Mouse (Mus musculus) midbrain, embryonic 14.5 days (tissue): ENCODE data around the gene Tnxb. TPM values are rescaled to one million over a fixed set of nuclear protein-coding genes. Genes with fewer than 3 reads are reported as not detected.

Experiments used
- ATAC-seq: fragments of 200-750 bp; cut with Nextera tagmentation; 2 replicates; pipeline ENCODE4 v1.8.0; 2017; ENCODE audit warnings: moderate number of reproducible peaks, moderate library complexity; ENCODE audit not compliant: low FRiP score, low TSS enrichment
- DNase-seq: peaks from one replicate; pipeline ENCODE4 v3.0.0-alpha.2; 2015
- H3K27ac ChIP-seq: fragments of 300-500 bp; sonication (generic); replicated peaks from 2 replicates; pipeline ENCODE4 v1.5.1; 2014; ENCODE audit warnings: mild to moderate bottlenecking, low read depth, low read length, moderate library complexity
- H3K27me3 ChIP-seq: fragments of 300-500 bp; sonication (generic); 2 replicates; pipeline ENCODE4 v1.6.1; 2014; ENCODE audit warnings: low read length, control low read depth, mixed read lengths; ENCODE audit not compliant: control insufficient read depth, insufficient read depth
- H3K36me3 ChIP-seq: fragments of 300-500 bp; sonication (generic); 2 replicates; pipeline ENCODE4 v1.6.1; 2014; ENCODE audit warnings: low read length, control low read depth; ENCODE audit not compliant: control insufficient read depth, insufficient read depth
- H3K4me1 ChIP-seq: fragments of 300-500 bp; sonication (generic); 2 replicates; pipeline ENCODE4 v1.6.1; 2014; ENCODE audit warnings: mild to moderate bottlenecking, antibody characterized with exemption, low read length, control low read depth; ENCODE audit not compliant: control insufficient read depth, insufficient read depth
- H3K4me2 ChIP-seq: fragments of 300-500 bp; sonication (generic); 2 replicates; pipeline ENCODE4 v1.6.1; 2014; ENCODE audit warnings: mild to moderate bottlenecking, low read length, moderate library complexity
- H3K4me3 ChIP-seq: fragments of 300-500 bp; sonication (generic); replicated peaks from 2 replicates; pipeline ENCODE4 v1.5.1; 2014; ENCODE audit warnings: low read depth, low read length
- H3K9ac ChIP-seq: fragments of 300-500 bp; sonication (generic); replicated peaks from 2 replicates; pipeline ENCODE4 v1.6.1; 2014; ENCODE audit warnings: mild to moderate bottlenecking, low read length, moderate library complexity
- H3K9me3 ChIP-seq: fragments of 300-500 bp; sonication (generic); 2 replicates; pipeline ENCODE4 v1.6.1; 2016; ENCODE audit warnings: low read length, control low read depth, mixed read lengths; ENCODE audit not compliant: control insufficient read depth
- WGBS: fragments of 180-500 bp; shearing (Covaris S2); extraction: QIAGEN DNeasy Blood & Tissue Kit; methylation state at CpG from one replicate; pipeline ENCODE4 v1.1.7; 2014; 5-methylcytosine and 5-hydroxymethylcytosine counted together
- polyA plus RNA-seq: library from polyadenylated mRNA; unstranded; fragments of >200 nt; fragmentation: Nextera tagmentation; extraction: Ambion mirVana; gene quantifications from 2 replicates; pipeline ENCODE4 v1.2.1, GENCODE M21; 2014

Tnxb gene
- polyA plus RNA-seq, 1 experiment from 2014 or later = 0.24 TPM

- H3K36me3 ChIP-seq = 0 out of 2 replicates have a peak, but pooled peaks cover 4% of the 10 kb centered on the region
- peaks cover 8% of the 10 kb centered on the region for H3K27me3 ChIP-seq
- H3K4me3 ChIP-seq = no peak overlapping the region
- no peak for DNase-seq
- H3K27ac ChIP-seq = no peak overlapping the region
- no peak for ATAC-seq
- no peak overlapping the region for H3K4me2 ChIP-seq
- no peaks in the 10 kb centered on the region for H3K4me1 ChIP-seq
- no peaks in the 10 kb centered on the region for H3K9me3 ChIP-seq
- no peak overlapping the region for H3K9ac ChIP-seq
- WGBS = 37% methylated on average over 11 of the region's 11 CpGs
Observed at GRCm38 (mm10) chr17:34660259-34660820, 10.0 kb upstream of the Tnxb start.

DNA sequence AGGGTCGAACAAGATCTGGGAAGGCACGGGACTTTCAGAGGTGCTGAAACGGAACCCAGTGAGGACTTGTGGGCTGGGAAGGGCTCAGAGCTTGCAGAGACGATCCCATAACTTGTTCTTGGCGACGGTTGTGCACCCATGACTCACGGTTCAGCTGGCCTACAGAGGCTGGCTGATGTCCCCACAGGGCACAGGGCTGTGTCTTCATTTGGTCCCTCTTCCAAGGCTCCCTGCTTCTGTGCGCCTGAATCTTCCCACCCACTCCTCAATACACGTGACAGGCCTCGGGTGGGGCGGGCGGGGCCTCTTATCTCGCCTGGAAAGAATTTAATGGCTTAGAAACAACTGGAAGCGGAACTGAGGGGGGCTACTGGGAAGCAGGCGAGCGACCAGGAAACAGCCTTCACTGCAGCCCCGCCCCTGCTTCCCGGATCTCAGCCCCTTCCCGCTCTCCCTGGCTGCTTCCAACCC, 9.2 kb upstream of the Tnxb start:
- 14% methylated on average over 19 of the region's 19 CpGs for WGBS

GRCm38 (mm10) chr17:34662468-34662867, 7.9 kb upstream of the Tnxb start:
- Histone ChIP-seq H3K9ac (no peak overlapping the region), H3K4me1 (no peaks in the 10 kb centered on the region), H3K36me3 (no peaks in the 10 kb centered on the region), H3K4me3 (no peak overlapping the region), H3K27me3 (peaks cover 8% of the 10 kb centered on the region), H3K27ac (no peak overlapping the region), H3K4me2 (no peak overlapping the region), H3K9me3 (no peaks in the 10 kb centered on the region)
- no peak for ATAC-seq
- 93% methylated on average over 1 of the region's 1 CpGs for WGBS
- DNase-seq = no peak

More for the DNA sequence above, 9.2 kb upstream of the Tnxb start:
- no peaks in the 10 kb centered on the region for H3K36me3 ChIP-seq
- no peak overlapping the region for H3K4me3 ChIP-seq
- H3K4me2 ChIP-seq = peak overlapping the region; percentile 22
- no peak for ATAC-seq
- H3K27ac ChIP-seq = no peak overlapping the region
- DNase-seq = no peak
- no peaks in the 10 kb centered on the region for H3K9me3 ChIP-seq
- H3K4me1 ChIP-seq = no peaks in the 10 kb centered on the region
- H3K9ac ChIP-seq = no peak overlapping the region
- H3K27me3 ChIP-seq = peaks cover 8% of the 10 kb centered on the region

- no peaks in the 10 kb centered on the region for H3K9me3 ChIP-seq
- H3K4me3 ChIP-seq = no peak overlapping the region
- ATAC-seq (no peak), DNase-seq (no peak)
- H3K27me3 ChIP-seq = peaks cover 8% of the 10 kb centered on the region
- H3K4me1 ChIP-seq = no peaks in the 10 kb centered on the region
- no peak overlapping the region for H3K27ac ChIP-seq
- WGBS = 85% methylated on average over 8 of the region's 8 CpGs
- H3K9ac ChIP-seq = no peak overlapping the region
- H3K36me3 ChIP-seq = no peaks in the 10 kb centered on the region
- no peak overlapping the region for H3K4me2 ChIP-seq
Observed at GRCm38 (mm10) chr17:34662978-34663377, 7.4 kb upstream of the Tnxb start.

DNA sequence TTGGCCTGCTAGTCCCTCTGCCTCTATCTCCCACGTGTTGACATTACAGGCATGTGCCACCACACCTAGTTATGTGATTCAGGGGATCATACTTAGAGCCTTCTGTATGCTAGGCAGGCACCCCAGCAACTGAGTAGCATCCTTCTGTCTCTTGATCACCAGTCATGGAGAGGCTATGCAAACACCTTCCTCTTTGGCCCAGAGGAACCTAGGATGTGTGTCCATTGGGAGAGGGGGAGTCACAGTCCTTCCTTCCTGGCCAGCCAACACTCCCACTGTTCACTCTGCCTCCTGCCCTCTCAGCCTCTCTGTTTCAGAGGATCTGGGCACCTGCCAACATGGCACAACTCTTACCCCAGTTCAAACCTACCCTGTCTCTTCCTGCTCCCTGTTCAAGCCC, 6.8 kb upstream of the Tnxb start:
- H3K36me3 ChIP-seq = no peaks in the 10 kb centered on the region
- no peak overlapping the region for H3K9ac ChIP-seq
- no peak overlapping the region for H3K27ac ChIP-seq
- H3K4me2 ChIP-seq = no peak overlapping the region
- no peaks in the 10 kb centered on the region for H3K4me1 ChIP-seq
- no peak overlapping the region for H3K4me3 ChIP-seq
- H3K9me3 ChIP-seq = no peaks in the 10 kb centered on the region
- peaks cover 8% of the 10 kb centered on the region for H3K27me3 ChIP-seq
- DNase-seq (no peak), ATAC-seq (no peak)
- WGBS = 56% methylated on average over 1 of the region's 1 CpGs

GRCm38 (mm10) chr17:34664472-34664871, 5.9 kb upstream of the Tnxb start:
- DNase-seq (no peak), ATAC-seq (no peak)
- Histone ChIP-seq H3K27me3 (peaks cover 8% of the 10 kb centered on the region), H3K27ac (no peak overlapping the region), H3K4me3 (no peak overlapping the region), H3K36me3 (no peaks in the 10 kb centered on the region), H3K9ac (no peak overlapping the region), H3K9me3 (no peaks in the 10 kb centered on the region), H3K4me2 (no peak overlapping the region), H3K4me1 (no peaks in the 10 kb centered on the region)
- WGBS = 78% methylated on average over 7 of the region's 7 CpGs

DNA sequence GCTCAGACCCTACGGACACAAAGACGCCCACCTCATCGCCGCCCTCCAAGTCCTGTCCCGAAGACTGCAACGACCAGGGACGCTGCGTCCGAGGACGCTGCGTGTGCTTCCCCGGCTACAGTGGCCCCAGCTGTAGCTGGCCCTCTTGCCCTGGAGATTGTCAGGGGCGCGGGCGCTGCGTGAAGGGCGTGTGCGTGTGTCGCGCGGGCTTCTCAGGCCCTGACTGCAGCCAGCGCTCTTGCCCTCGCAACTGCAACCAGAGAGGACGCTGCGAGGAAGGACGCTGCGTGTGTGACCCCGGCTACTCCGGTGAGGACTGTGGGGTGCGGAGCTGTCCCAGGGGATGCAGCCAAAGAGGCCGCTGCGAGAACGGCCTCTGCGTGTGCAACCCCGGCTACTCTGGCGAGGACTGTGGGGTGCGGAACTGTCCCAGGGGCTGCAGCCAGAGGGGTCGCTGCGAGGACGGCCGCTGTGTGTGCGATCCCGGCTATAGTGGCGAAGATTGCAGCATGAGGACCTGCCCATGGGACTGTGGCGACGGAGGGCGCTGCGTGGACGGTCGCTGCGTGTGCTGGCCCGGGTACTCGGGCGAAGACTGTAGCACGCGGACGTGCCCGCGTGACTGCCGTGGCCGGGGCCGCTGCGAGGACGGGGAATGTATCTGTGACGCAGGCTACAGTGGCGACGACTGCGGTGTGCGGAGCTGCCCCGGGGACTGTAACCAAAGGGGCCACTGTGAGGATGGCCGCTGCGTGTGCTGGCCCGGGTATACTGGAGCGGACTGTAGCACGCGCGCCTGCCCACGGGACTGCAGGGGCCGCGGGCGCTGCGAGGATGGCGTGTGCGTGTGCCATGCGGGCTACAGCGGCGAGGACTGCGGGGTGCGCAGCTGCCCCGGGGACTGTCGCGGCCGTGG, 1.1 kb downstream of the Tnxb start:
- 9% methylated on average over 93 of the region's 93 CpGs for WGBS
- H3K4me2 ChIP-seq = peak overlapping the region; percentile 62

GRCm38 (mm10) chr17:34672246-34672792, 2.0 kb downstream of the Tnxb start:
- no peak for ATAC-seq
- peak; percentile 29 for DNase-seq
- Histone ChIP-seq H3K36me3 (no peaks in the 10 kb centered on the region), H3K27ac (no peak overlapping the region), H3K27me3 (peaks cover 43% of the 10 kb centered on the region), H3K4me1 (peaks cover 11% of the 10 kb centered on the region; the same call in 1 of the 2 replicates), H3K9me3 (no peaks in the 10 kb centered on the region), H3K9ac (peak overlapping the region; percentile 16; the same call in 1 of the 2 replicates), H3K4me3 (peak overlapping the region; percentile 33), H3K4me2 (peak overlapping the region; percentile 62)
- 32% methylated on average over 49 of the region's 49 CpGs for WGBS

More for the DNA sequence above, 1.1 kb downstream of the Tnxb start:
- DNase-seq = peak; percentile 35
- Histone ChIP-seq H3K36me3 (no peaks in the 10 kb centered on the region), H3K27me3 (peaks cover 43% of the 10 kb centered on the region), H3K27ac (no peak overlapping the region), H3K4me1 (peaks cover 11% of the 10 kb centered on the region; the same call in 1 of the 2 replicates), H3K9me3 (no peaks in the 10 kb centered on the region), H3K9ac (peak overlapping the region; percentile 40), H3K4me3 (peak overlapping the region; percentile 33)
- ATAC-seq = peak; percentile 34; the same call in 1 of the 2 replicates
